Mouse (Mus musculus): ENCODE measurements at regions not wholly inside any gene's neighbourhood (a gene's known extent, or its start where the extent isn't known, plus 50 kb on each side); places are given as distances from the start of the nearest gene placed in this dataset.

DNA sequence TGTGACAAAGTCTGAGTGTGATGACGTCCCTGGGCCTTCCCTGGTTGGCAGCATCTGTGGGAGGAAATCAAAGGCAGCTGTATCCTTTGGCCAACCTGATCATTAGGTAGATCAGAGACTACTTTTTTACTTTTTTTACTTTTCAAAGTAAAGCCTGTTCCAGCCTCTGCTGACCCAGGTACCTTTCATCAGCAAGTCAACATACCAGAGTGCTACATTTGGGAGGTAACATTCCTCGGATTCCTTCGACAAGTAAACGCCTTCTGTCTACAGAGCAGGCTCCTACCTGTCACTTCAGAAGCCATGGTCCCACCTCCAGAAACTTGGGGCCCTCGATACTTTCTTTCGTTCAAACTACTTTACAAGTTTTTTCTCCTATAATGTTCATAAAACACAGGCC lies 110.0 kb downstream of the Tmem17 start:
- no peak for TF ChIP-seq POLR2A (IDR thresholded peaks at IDR 0.05; ENCODE audit: insufficient read depth, low read length)
- TF ChIP-seq CTCF (IDR thresholded peaks at IDR 0.05; ENCODE audit: low read depth, low read length), result no peak
